Mouse (Mus musculus) heart, adult 11 months (tissue): ENCODE data around the gene Cct7.
A peak's percentile ranks its signal among the peaks of the same experiment; 100 is the strongest.
"Not testable (repeated sequence)": the region's sequence is repeated elsewhere in the genome, so short reads cannot be mapped to it uniquely, and the experiment has no call there.

Source experiments
- DNase-seq: peaks from one replicate; pipeline ENCODE4 v3.0.0; 2022

Gene Cct7

GRCm38 (mm10) chr6:85450697-85451663, at the start of gene Cct7:
Gene Cct7, plus strand, starts transcription at chr6:85451514.
- DNase-seq = peak; percentile 100

GRCm38 (mm10) chr6:85402613-85403012, 48.7 kb upstream of the Cct7 start:
- DNase-seq = peak; percentile 98

- no peak for DNase-seq
Measured at GRCm38 (mm10) chr6:85403039-85403438, 48.3 kb upstream of the Cct7 start.

GRCm38 (mm10) chr6:85409003-85409402, 42.3 kb upstream of the Cct7 start:
- no peak for DNase-seq

GRCm38 (mm10) chr6:85410771-85411273, 40.5 kb upstream of the Cct7 start:
- peak; percentile 95 for DNase-seq

GRCm38 (mm10) chr6:85415829-85416228, 35.5 kb upstream of the Cct7 start:
- no peak for DNase-seq

- no peak for DNase-seq
Measured at GRCm38 (mm10) chr6:85419150-85419549, 32.2 kb upstream of the Cct7 start.

- no peak for DNase-seq
Measured at GRCm38 (mm10) chr6:85423836-85424379, 27.4 kb upstream of the Cct7 start, which contains the start of gene Noto. Gene Noto, plus strand, starts transcription at chr6:85423886.

- no peak for DNase-seq
Measured at GRCm38 (mm10) chr6:85431274-85431841, 20.0 kb upstream of the Cct7 start.

- DNase-seq = peak; percentile 97
Measured at GRCm38 (mm10) chr6:85431842-85432431, 19.4 kb upstream of the Cct7 start, which contains the start of gene Smyd5. Gene Smyd5, plus strand, starts transcription at chr6:85431989.

GRCm38 (mm10) chr6:85433865-85434264, 17.4 kb upstream of the Cct7 start:
- no peak for DNase-seq

GRCm38 (mm10) chr6:85436204-85436603, 15.1 kb upstream of the Cct7 start:
- DNase-seq = no peak

- DNase-seq = no peak
Measured at GRCm38 (mm10) chr6:85436631-85437030, 14.7 kb upstream of the Cct7 start.

- DNase-seq = no peak
Measured at GRCm38 (mm10) chr6:85441142-85441541, 10.2 kb upstream of the Cct7 start.

- no peak for DNase-seq
Measured at GRCm38 (mm10) chr6:85443488-85444233, 7.7 kb upstream of the Cct7 start.

- no peak for DNase-seq
Measured at GRCm38 (mm10) chr6:85444266-85444965, 6.9 kb upstream of the Cct7 start.

- no peak for DNase-seq
Measured at GRCm38 (mm10) chr6:85445286-85445685, 6.0 kb upstream of the Cct7 start.

GRCm38 (mm10) chr6:85447351-85447750, 4.0 kb upstream of the Cct7 start:
- peak; percentile 71 for DNase-seq

- not testable (repeated sequence) for DNase-seq
Measured at GRCm38 (mm10) chr6:85450140-85450539, 1.2 kb upstream of the Cct7 start.

GRCm38 (mm10) chr6:85451664-85452410, 523 bp downstream of the Cct7 start, which contains the start of gene Pradc1:
Gene Pradc1, minus strand, starts transcription at chr6:85451970.
- peak; percentile 100 for DNase-seq

- DNase-seq = no peak
Measured at GRCm38 (mm10) chr6:85452411-85452665, 1.0 kb downstream of the Cct7 start.
